Mouse (Mus musculus) frontal cortex, adult (tissue): ENCODE data around the gene Gpr179.
"Not testable (repeated sequence)": the region's sequence is repeated elsewhere in the genome, so short reads cannot be mapped to it uniquely, and the experiment has no call there.

Experiments used
- ATAC-seq: cut with Nextera tagmentation; 2 replicates; pipeline ENCODE4 v1.9.2; 2017; ENCODE audit warnings: mild to moderate bottlenecking, moderate library complexity, mixed read lengths; ENCODE audit not compliant: low TSS enrichment

Gpr179 gene

GRCm38 (mm10) chr11:97355247-97355646, 3.4 kb upstream of the Gpr179 start:
- no peak for ATAC-seq

- ATAC-seq, result no peak
These were observed 2.8 kb upstream of the Gpr179 start for GRCm38 (mm10) chr11:97354646-97355045.

GRCm38 (mm10) chr11:97352935-97353597, 1.2 kb upstream of the Gpr179 start:
- no peak for ATAC-seq

DNA sequence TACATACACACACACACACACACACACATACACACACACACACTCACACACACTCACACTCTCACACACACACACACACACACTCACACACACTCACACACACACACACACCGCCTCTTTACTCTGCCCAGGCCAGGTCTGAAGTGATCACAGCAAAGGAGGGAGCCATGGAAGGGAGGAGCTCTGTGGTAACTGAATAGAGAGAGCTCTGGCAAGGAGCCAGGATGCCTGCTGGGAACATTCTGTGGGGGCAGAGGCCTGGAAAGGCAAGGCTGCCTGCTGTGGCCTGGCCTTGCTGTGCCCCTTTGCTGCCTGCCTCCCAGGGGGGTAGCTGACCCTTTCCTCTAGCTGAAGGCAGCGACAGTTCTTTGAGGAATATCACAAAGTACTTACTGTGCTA, 1.8 kb downstream of the Gpr179 start:
- peak; percentile 55; the same call in 1 of the 2 replicates for ATAC-seq

GRCm38 (mm10) chr11:97347291-97347690, 4.6 kb downstream of the Gpr179 start:
- no peak for ATAC-seq

- no peak for ATAC-seq
These were observed 5.5 kb downstream of the Gpr179 start for GRCm38 (mm10) chr11:97346383-97346782.

GRCm38 (mm10) chr11:97345446-97345845, 6.4 kb downstream of the Gpr179 start:
- ATAC-seq, result no peak

DNA sequence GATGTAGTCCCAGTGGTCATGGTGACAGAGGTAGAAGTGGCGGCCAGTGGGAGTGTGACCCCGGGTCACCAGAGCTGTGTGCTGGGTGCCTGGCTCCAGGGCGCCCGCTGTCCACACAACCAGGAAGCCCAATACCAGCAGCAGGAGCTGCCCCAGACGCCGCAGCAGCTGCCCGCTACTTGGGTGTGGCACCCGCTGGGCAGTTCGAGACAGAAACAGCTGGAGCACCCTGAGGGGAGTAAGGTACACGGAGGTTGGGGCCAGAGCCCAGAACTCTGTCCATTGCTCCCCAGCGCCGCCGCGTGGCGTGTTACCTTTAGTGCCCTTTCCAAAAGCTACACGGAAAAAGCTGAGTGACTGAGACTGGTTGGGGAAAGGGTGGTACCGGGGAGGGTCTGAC, 8.3 kb downstream of the Gpr179 start:
- ATAC-seq, result no peak

- ATAC-seq, result no peak
These were observed 8.7 kb downstream of the Gpr179 start for GRCm38 (mm10) chr11:97343175-97343574.

- ATAC-seq, result no peak
These were observed 12.9 kb downstream of the Gpr179 start for GRCm38 (mm10) chr11:97338977-97339315.

GRCm38 (mm10) chr11:97338302-97338976, 13.4 kb downstream of the Gpr179 start:
- ATAC-seq, result no peak

GRCm38 (mm10) chr11:97337363-97337762, 14.5 kb downstream of the Gpr179 start:
- no peak for ATAC-seq

DNA sequence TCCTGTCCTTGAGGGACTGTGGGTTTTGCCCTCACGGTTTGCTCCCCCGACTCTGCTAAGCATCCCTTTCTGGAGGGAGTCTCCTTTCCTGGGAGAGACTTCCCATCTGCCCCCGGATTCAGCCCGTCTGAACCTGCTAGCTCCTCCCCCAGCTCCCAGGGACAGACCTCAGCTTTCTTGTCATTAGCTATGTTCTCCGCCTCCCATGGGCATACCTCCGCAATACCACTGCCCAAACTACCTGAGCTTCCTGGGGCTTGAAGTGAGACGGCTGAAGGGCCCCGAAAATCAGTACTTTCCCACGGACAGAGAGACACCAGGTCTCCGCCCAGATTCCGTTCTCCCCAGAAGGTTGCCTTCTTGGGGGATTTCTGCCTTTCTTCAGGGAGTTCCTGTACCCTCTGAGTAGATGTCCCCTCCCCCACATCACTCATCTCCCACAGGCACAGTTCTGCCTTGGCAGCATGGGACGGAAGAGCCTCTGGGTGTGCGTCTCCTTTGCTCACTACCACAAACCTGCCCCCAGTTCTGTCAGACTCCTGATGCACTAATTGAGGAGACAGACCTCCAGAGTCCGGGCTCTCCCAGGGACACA, 15.0 kb downstream of the Gpr179 start:
- no peak for ATAC-seq

GRCm38 (mm10) chr11:97336238-97336637, 15.6 kb downstream of the Gpr179 start:
- ATAC-seq, result no peak

DNA sequence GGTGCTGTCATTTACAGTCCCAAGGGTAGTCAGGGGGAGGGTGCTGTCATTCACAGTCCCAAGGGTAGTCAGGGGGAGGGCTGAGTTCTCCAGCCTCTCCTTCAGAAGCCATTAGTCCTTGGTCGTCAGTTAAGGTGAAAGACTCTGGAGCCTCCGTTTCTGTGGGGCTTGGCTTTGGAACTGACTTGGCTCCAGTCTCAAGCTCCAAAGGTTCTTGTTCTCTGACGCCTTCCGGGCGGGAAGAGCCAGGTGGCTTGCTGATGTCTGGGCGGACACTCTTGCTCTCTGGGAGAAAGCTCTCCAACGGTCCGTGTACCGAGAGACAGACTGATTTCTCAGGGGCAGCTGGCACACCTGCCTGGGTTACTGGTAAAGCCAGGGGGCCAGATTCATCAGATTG, 17.5 kb downstream of the Gpr179 start:
- ATAC-seq, result no peak

DNA sequence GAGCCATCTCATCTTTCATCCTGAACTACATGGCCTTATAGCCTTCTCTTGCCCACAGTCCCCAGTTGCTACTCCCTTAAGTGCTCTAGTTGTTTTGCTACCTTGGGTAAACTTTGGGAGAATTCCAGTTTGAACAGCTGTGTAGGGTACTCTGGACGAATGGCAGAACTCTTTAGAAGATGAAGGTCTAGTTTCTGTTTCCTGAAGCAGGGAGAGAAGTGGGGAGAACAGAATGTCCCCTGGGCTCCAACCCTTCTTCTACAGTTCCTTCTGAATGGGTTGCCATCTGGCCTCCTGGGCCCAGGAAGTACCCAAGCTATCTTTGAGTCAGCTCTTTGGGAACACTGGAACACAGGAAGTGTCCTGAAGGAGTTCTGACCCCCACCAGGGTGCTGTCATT, 18.0 kb downstream of the Gpr179 start:
- ATAC-seq, result no peak

DNA sequence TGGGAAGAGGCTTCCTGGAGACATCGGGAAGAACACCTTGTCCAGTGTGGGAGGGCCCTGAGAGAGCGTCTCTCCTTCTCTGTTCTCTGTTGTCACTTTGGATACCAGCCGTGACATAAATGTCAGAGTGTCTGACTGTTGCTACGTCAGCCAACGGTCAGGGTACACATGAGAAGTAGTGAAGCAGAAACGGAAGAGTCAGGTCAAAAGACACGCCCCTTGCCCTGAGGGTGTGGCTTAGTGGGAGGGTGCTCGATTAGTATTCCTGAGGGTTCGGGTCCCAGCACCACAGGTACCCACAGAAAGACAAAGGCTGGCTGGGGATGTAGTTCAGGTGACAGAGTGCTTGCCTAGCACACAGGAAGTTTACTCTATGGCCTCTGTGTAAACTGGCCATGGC, 18.8 kb downstream of the Gpr179 start:
- no peak for ATAC-seq

GRCm38 (mm10) chr11:97331231-97332190, 20.4 kb downstream of the Gpr179 start:
- ATAC-seq, result no peak

GRCm38 (mm10) chr11:97330315-97330714, 21.6 kb downstream of the Gpr179 start:
- no peak for ATAC-seq

DNA sequence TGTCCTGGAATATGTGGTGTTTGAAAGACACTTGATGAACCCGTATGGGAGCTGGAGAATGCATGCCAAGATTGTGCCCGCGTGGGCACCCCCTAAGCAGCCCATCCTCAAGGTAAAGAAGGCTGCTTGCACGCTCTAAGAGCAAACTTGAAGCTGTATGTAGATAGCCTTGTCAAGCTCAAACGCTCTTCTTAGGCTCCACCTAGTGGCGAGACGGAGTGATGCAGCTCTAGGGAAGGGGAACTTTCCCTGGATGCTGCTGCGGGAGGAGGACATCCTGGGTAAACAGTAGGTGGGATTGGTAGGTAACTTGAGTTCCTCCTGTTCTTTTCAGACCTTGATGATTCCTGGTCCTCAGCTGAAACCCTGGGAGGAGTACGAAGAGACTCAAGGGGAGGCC, 23.7 kb downstream of the Gpr179 start:
- peak; percentile 85 for ATAC-seq

DNA sequence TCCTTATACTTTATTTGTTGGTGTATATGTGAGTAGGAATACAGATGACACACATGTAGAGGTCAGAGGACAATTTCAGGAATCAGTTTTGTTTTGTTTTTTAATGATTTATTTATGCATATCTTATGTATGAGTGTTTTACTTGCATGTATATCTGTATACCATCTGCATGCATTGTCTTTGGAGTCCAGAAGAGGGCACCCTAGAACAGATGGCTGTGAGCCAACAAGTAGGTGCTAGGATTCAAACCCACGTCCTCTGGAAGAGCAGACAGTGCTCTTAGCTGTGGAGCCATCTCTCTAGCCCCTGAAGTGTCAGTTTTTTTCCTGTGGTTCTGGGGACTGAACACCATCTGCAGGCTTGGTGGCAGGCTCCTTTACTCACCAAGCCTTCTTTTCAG, 26.7 kb downstream of the Gpr179 start:
- ATAC-seq, result no peak

DNA sequence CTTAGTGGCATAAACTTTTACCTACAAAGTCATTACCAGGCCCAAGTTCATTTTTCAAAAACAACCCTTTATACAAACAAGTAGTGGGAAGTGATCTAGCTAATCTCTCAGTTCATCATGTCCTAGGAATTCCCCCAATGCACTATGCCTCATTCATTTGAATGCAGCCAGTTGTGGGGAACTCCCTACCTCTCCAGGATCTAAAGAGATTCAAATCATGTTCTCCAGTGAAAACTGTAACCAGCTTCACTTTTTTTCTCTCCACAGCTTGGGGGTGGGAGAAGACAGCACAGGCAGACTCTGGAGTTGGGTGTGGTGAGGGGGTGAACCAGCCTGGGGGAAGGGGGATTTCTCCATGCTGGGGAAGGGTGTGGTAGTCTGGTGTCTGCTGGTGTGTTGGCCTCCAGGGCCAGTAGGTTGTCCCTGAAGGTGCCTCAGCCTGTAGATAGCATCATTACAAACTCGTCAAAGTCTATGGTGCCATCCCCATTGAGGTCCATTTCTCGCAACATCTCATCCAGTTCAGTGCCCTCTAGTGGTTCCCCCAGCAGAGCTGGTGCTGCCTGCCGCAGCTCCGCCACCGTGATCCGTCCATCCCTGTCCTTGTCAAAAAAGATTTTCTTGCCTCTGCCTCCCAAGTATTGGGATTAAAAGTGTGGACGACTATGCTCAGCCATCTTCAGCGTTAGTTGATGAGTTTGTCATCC, 29.8 kb downstream of the Gpr179 start:
- ATAC-seq, result not testable (repeated sequence)
